Mouse (Mus musculus) liver, embryonic 14.5 days (tissue): ENCODE results near the gene Ifnar2. TPM values are rescaled to one million over a fixed set of nuclear protein-coding genes. Genes with fewer than 3 reads are reported as not detected.

Source experiments
- ATAC-seq: fragments of 200-750 bp; cut with Nextera tagmentation; 2 replicates; pipeline ENCODE4 v1.8.0; 2017; ENCODE audit warnings: moderate number of reproducible peaks, mild to moderate bottlenecking, moderate library complexity; ENCODE audit not compliant: insufficient read depth
- DNase-seq, 3 experiments: peaks; one replicate each; pipeline ENCODE4 v3.0.0-alpha.2; 2012 to 2013; ENCODE audit warnings: low read depth in 3 of 3, low spot score in 3 of 3
- H3K27ac ChIP-seq: fragments of 300-500 bp; sonication (generic); 2 replicates; pipeline ENCODE4 v1.5.1; 2014; ENCODE audit warnings: moderate library complexity, mild to moderate bottlenecking, control low read depth, inconsistent platforms
- H3K27me3 ChIP-seq: fragments of 300-500 bp; sonication (generic); 2 replicates; pipeline ENCODE4 v1.6.1; 2014; ENCODE audit warnings: mild to moderate bottlenecking, low read length, moderate library complexity; ENCODE audit not compliant: control insufficient read depth, insufficient read depth
- H3K36me3 ChIP-seq: fragments of 300-500 bp; sonication (generic); replicated peaks from 2 replicates; pipeline ENCODE4 v1.6.1; 2014; ENCODE audit warnings: low read depth; ENCODE audit not compliant: control insufficient read depth, insufficient read depth
- H3K4me1 ChIP-seq, 2 experiments: fragments of 200-500 bp in 1 of 2; fragments of 300-500 bp in 1 of 2; sonication (generic) in 1 of 2; replicated peaks; 2 replicates each; pipeline ENCODE4 v1.6.1; 2012 to 2014; ENCODE audit warnings: antibody characterized with exemption in 1 of 2, inconsistent platforms in 1 of 2, low read length in 1 of 2; ENCODE audit not compliant: control insufficient read depth in 2 of 2, insufficient read depth in 2 of 2
- H3K4me2 ChIP-seq: fragments of 300-500 bp; sonication (generic); 2 replicates; pipeline ENCODE4 v1.6.1; 2014; ENCODE audit warnings: low read depth, mild to moderate bottlenecking, control low read depth, moderate library complexity
- H3K4me3 ChIP-seq, 2 experiments: fragments of 200-500 bp in 1 of 2; fragments of 300-500 bp in 1 of 2; sonication (generic) in 1 of 2; 2 replicates each; pipeline ENCODE4 v1.5.1; 2012 to 2014; ENCODE audit warnings: low read depth in 2 of 2, low read length in 2 of 2, mild to moderate bottlenecking in 2 of 2, control low read depth in 1 of 2, inconsistent platforms in 1 of 2, moderate library complexity in 1 of 2; ENCODE audit not compliant: insufficient read depth in 1 of 2
- H3K9ac ChIP-seq: fragments of 300-500 bp; sonication (generic); replicated peaks from 2 replicates; pipeline ENCODE4 v1.6.1; 2014; ENCODE audit warnings: mild to moderate bottlenecking, control low read depth, moderate library complexity
- H3K9me3 ChIP-seq: fragments of 300-500 bp; sonication (generic); 2 replicates; pipeline ENCODE4 v1.6.1; 2016; ENCODE audit warnings: low read length, mixed read lengths; ENCODE audit not compliant: control insufficient read depth
- CTCF ChIP-seq: IDR thresholded peaks from 2 replicates; pipeline ENCODE4 v1.5.1; 2016; ENCODE audit warnings: antibody characterized with exemption, low read depth, control low read depth
- EP300 ChIP-seq: IDR thresholded peaks from 2 replicates; pipeline ENCODE4 v1.6.1; 2016; ENCODE audit warnings: antibody characterized with exemption, low read depth
- WGBS: fragments of 180-500 bp; shearing (Covaris S2); extraction: QIAGEN DNeasy Blood & Tissue Kit; methylation state at CpG from one replicate; pipeline ENCODE4 v1.1.7; 2014; ENCODE audit not compliant: insufficient replicate concordance; 5-methylcytosine and 5-hydroxymethylcytosine counted together
- polyA plus RNA-seq, 2 experiments: library from polyadenylated mRNA; depleted of rRNA in 1 of 2; stranded (reverse) in 1 of 2; unstranded in 1 of 2; fragments of >200 nt; fragmentation: Nextera tagmentation in 1 of 2; extraction: Ambion mirVana in 1 of 2; gene quantifications; 2 replicates each; pipeline versions ENCODE4 v1.2.1 to v1.2.3; 2012 to 2014

Ifnar2 gene
- polyA plus RNA-seq, 2 experiments: 33.1 to 68.4 TPM

GRCm38 (mm10) chr16:91380151-91380550 is 7.6 kb downstream of the Ifnar2 start:
- peak overlapping the region; percentile 9; the same call in 1 of the 2 replicates for H3K27ac ChIP-seq
- H3K27me3 ChIP-seq: no peaks in the 10 kb centered on the region
- H3K4me1 ChIP-seq: peaks cover 15 to 18% of the 10 kb centered on the region in 2 experiments
- DNase-seq (peak in 1 of 3 experiments; percentile 53), ATAC-seq (peak; percentile 74; the same call in 1 of the 2 replicates)
- no peak for TF ChIP-seq EP300
- no peak for TF ChIP-seq CTCF
- H3K9ac ChIP-seq: 0 out of 2 replicates have a peak overlapping the region, but pooled peaks have one; percentile 2
- H3K4me3 ChIP-seq: no peak overlapping the region
- no peak overlapping the region for H3K4me2 ChIP-seq
- peaks cover 36% of the 10 kb centered on the region for H3K36me3 ChIP-seq
- H3K9me3 ChIP-seq: no peaks in the 10 kb centered on the region
- WGBS: 28% methylated on average over 5 of the region's 5 CpGs

- DNase-seq (no peak), ATAC-seq (no peak)
- Histone ChIP-seq H3K4me3 (no peak overlapping the region), H3K4me1 (peaks cover 9 to 23% of the 10 kb centered on the region in 2 experiments; a peak in 3 of 4 replicates), H3K9me3 (no peaks in the 10 kb centered on the region), H3K4me2 (no peak overlapping the region), H3K27me3 (no peaks in the 10 kb centered on the region), H3K27ac (no peak overlapping the region), H3K36me3 (peaks cover 37% of the 10 kb centered on the region), H3K9ac (no peak overlapping the region)
- 86% methylated on average over 4 of the region's 4 CpGs for WGBS
- no peak for TF ChIP-seq EP300
- no peak for TF ChIP-seq CTCF
Measured at GRCm38 (mm10) chr16:91381606-91382005, 9.0 kb downstream of the Ifnar2 start.

- Histone ChIP-seq H3K27me3 (no peaks in the 10 kb centered on the region), H3K27ac (no peak overlapping the region), H3K36me3 (peaks cover 39% of the 10 kb centered on the region), H3K9me3 (no peaks in the 10 kb centered on the region), H3K9ac (no peak overlapping the region), H3K4me3 (no peak overlapping the region), H3K4me2 (no peak overlapping the region), H3K4me1 (peaks cover 9 to 28% of the 10 kb centered on the region in 2 experiments)
- ATAC-seq (no peak), DNase-seq (no peak)
- TF ChIP-seq EP300 (no peak), CTCF (no peak)
- 60% methylated on average over 9 of the region's 9 CpGs for WGBS
Measured at GRCm38 (mm10) chr16:91382261-91382790, 9.7 kb downstream of the Ifnar2 start.

GRCm38 (mm10) chr16:91384221-91384620 is 11.6 kb downstream of the Ifnar2 start:
- Histone ChIP-seq H3K9me3 (no peaks in the 10 kb centered on the region), H3K4me1 (peaks cover 9 to 26% of the 10 kb centered on the region in 2 experiments), H3K9ac (no peak overlapping the region), H3K36me3 (peaks cover 52% of the 10 kb centered on the region), H3K4me2 (no peak overlapping the region), H3K27me3 (no peaks in the 10 kb centered on the region), H3K27ac (no peak overlapping the region), H3K4me3 (no peak overlapping the region)
- WGBS: 77% methylated on average over 4 of the region's 4 CpGs
- TF ChIP-seq EP300: no peak
- no peak for TF ChIP-seq CTCF
- DNase-seq (no peak), ATAC-seq (no peak)

- peak overlapping the region; percentile 22; the same call in 1 of the 2 replicates for H3K27ac ChIP-seq
Measured at GRCm38 (mm10) chr16:91385621-91386020, 13.0 kb downstream of the Ifnar2 start.

More at GRCm38 (mm10) chr16:91385621-91386020, 13.0 kb downstream of the Ifnar2 start:
- ATAC-seq (peak; percentile 38; the same call in 1 of the 2 replicates), DNase-seq (no peak)
- Histone ChIP-seq H3K4me3 (no peak overlapping the region), H3K9ac (no peak overlapping the region), H3K4me2 (no peak overlapping the region), H3K4me1 (peaks cover 2 to 16% of the 10 kb centered on the region in 2 experiments; a peak in 3 of 4 replicates), H3K9me3 (no peaks in the 10 kb centered on the region; the same call in 1 of the 2 replicates), H3K36me3 (peaks cover 64% of the 10 kb centered on the region), H3K27me3 (no peaks in the 10 kb centered on the region)
- WGBS: 65% methylated on average over 10 of the region's 10 CpGs
- TF ChIP-seq EP300: no peak
- TF ChIP-seq CTCF: no peak
